Mouse (Mus musculus): Measurements from ENCODE around the gene Stub1.

DNA sequence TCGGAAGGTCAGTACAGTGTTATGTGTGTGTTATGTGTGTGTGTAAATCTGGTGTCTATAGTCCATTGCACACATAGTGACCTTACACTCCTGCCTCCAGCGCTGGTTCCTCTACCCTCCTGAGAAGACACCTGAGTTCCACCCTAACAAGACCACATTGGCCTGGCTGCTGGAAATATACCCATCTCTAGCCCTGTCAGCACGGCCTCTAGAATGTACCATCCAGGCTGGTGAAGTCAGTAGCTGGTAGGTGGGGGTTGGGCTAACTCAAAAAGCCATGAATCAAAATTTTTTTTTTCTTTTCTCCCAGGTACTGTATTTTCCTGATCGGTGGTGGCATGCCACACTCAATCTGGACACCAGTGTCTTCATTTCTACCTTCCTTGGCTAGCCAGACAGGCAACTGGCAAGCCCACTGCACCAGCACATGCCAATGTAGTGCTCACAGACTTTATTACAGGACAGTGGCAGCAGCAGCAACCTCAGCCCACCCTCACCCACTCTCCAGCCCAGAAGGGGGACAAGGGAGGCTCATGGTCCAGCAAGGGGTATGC lies 2.9 kb downstream of the Stub1 start:
- TF ChIP-seq CTCF (IDR thresholded peaks at IDR 0.05; ENCODE audit: borderline replicate concordance, control insufficient read depth, extremely low read depth, insufficient read depth, low read length, poor library complexity), result no peak
- TF ChIP-seq POLR2A (IDR thresholded peaks at IDR 0.05; ENCODE audit: control insufficient read depth, extremely low read depth, insufficient read depth, low read length, poor library complexity), result no peak

Measured in thymus, adult 2 months (tissue).